Mouse (Mus musculus) liver, postnatal 0 days (tissue): ENCODE results near the gene Gm20481.

Source experiments
- CTCF ChIP-seq: sonication (generic); IDR thresholded peaks from 2 replicates; pipeline ENCODE4 v1.5.1; 2016; ENCODE audit warnings: antibody characterized with exemption, low read depth
- EP300 ChIP-seq: IDR thresholded peaks from 2 replicates; pipeline ENCODE4 v1.6.1; 2016; ENCODE audit warnings: antibody characterized with exemption, low read depth, mild to moderate bottlenecking

DNA sequence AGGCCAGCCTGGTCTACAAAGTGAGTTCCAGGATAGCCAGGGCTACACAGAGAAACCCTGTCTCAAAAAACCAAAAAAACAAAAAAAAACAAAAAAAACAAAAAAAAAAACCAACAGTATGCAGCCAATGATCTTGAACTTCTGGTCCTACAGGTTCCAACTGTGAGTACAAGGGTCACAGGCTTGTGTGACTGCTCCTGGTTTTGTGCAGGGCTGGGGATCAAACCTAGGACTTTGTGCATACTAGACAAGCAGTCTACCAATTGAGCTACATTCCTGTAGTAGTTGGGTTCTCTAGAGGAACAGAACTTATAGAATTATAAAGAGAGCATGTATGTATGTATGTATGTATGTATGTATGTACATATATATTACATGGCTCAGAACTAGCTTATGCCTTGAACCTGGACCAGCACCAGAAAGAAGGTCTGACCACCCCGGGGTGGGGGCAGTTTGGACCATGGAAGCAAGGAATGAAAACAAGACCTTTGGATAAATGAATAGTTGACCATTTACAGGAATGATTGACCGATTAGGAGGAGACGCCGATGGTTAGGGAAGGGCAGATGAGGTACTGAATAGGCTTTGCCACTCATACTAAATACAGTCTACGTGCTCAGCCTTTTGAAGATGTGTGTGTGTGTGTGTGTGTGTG lies 23.1 kb upstream of the Gm20481 start:
- TF ChIP-seq CTCF, result no peak
- TF ChIP-seq EP300, result no peak
